Mouse (Mus musculus) liver, adult 2 months (tissue): Measurements from ENCODE around the gene Ptprh.

ENCODE experiments used
- CTCF ChIP-seq: fragments of 200-500 bp; IDR thresholded peaks from 2 replicates; pipeline ENCODE4 v1.5.1; 2011; ENCODE audit warnings: low read depth, low read length, control low read depth
- POLR2A ChIP-seq: fragments of 200-500 bp; IDR thresholded peaks from 2 replicates; pipeline ENCODE4 v1.6.1; 2011; ENCODE audit warnings: low read length, control low read depth; ENCODE audit not compliant: insufficient read depth; ENCODE audit errors: extremely low read depth

- TF ChIP-seq CTCF (no peak), POLR2A (no peak)
Measured at GRCm38 (mm10) chr7:4523205-4524130, 80.4 kb downstream of the Ptprh start.
